Mouse (Mus musculus) kidney, embryonic 14.5 days (tissue): ENCODE results near the gene Ubxn6. TPM values are rescaled to one million over a fixed set of nuclear protein-coding genes. Genes with fewer than 3 reads are reported as not detected.
"Not testable (repeated sequence)": the region's sequence is repeated elsewhere in the genome, so short reads cannot be mapped to it uniquely, and the experiment has no call there.

Source experiments
- ATAC-seq: fragments of 200-750 bp; cut with Nextera tagmentation; 2 replicates; pipeline ENCODE4 v1.8.0; 2017; ENCODE audit warnings: moderate number of reproducible peaks, mild to moderate bottlenecking, moderate TSS enrichment, moderate library complexity; ENCODE audit not compliant: low FRiP score, low TSS enrichment
- H3K27ac ChIP-seq: fragments of 300-500 bp; sonication (generic); 2 replicates; pipeline ENCODE4 v1.5.1; 2014; ENCODE audit warnings: low read depth, mild to moderate bottlenecking, low read length, moderate library complexity, mixed read lengths
- H3K27me3 ChIP-seq: fragments of 300-500 bp; sonication (generic); 2 replicates; pipeline ENCODE4 v1.6.1; 2014; ENCODE audit warnings: mild to moderate bottlenecking, low read length; ENCODE audit not compliant: control insufficient read depth, insufficient read depth
- H3K36me3 ChIP-seq: fragments of 300-500 bp; sonication (generic); 2 replicates; pipeline ENCODE4 v1.6.1; 2014; ENCODE audit warnings: low read length, mixed read lengths; ENCODE audit not compliant: control insufficient read depth, insufficient read depth
- H3K4me1 ChIP-seq: fragments of 300-500 bp; sonication (generic); 2 replicates; pipeline ENCODE4 v1.6.1; 2014; ENCODE audit warnings: low read length, mixed read lengths; ENCODE audit not compliant: control insufficient read depth, insufficient read depth
- H3K4me2 ChIP-seq: fragments of 300-500 bp; sonication (generic); replicated peaks from 2 replicates; pipeline ENCODE4 v1.6.1; 2014; ENCODE audit warnings: low read depth, mild to moderate bottlenecking, low read length
- H3K4me3 ChIP-seq: fragments of 300-500 bp; sonication (generic); 2 replicates; pipeline ENCODE4 v1.5.1; 2014; ENCODE audit warnings: mild to moderate bottlenecking, low read length
- H3K9ac ChIP-seq: fragments of 300-500 bp; sonication (generic); 2 replicates; pipeline ENCODE4 v1.6.1; 2014; ENCODE audit warnings: low read depth, mild to moderate bottlenecking, low read length, moderate library complexity
- H3K9me3 ChIP-seq: fragments of 300-500 bp; sonication (generic); 2 replicates; pipeline ENCODE4 v1.6.1; 2016; ENCODE audit warnings: low read length; ENCODE audit not compliant: control insufficient read depth
- WGBS: fragments of 180-500 bp; shearing (Covaris S2); extraction: QIAGEN DNeasy Blood & Tissue Kit; methylation state at CpG from one replicate; pipeline ENCODE4 v1.1.7; 2014; 5-methylcytosine and 5-hydroxymethylcytosine counted together
- polyA plus RNA-seq: library from polyadenylated mRNA; unstranded; fragments of >200 nt; fragmentation: Nextera tagmentation; extraction: Ambion mirVana; gene quantifications from 2 replicates; pipeline ENCODE4 v1.2.1, GENCODE M21; 2014

Gene Ubxn6
- polyA plus RNA-seq, 1 experiment from 2014 or later, result 42.8 TPM

DNA sequence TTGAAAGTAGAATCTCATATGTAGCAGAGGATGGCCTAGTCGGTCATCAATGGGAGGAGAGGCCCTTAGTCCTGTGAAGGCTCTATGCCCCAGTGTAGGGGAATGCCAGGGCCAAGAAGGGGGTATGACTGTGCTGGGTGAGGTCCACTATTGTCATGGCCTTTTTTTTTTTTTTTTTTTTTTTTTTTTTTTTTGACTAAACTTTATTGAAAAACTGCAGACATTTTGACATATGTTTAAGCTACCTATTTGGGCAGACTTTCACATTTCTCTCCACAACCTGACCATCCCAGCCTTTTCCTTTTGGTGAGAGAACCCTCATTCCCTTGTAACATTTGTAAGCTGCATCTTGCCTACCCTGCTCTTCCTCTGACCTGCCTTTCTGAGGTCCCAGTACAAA is 17.5 kb upstream of the Ubxn6 start:
- no peak overlapping the region for H3K27ac ChIP-seq
- 60% methylated on average over 1 of the region's 1 CpGs for whole genome bisulfite sequencing

DNA sequence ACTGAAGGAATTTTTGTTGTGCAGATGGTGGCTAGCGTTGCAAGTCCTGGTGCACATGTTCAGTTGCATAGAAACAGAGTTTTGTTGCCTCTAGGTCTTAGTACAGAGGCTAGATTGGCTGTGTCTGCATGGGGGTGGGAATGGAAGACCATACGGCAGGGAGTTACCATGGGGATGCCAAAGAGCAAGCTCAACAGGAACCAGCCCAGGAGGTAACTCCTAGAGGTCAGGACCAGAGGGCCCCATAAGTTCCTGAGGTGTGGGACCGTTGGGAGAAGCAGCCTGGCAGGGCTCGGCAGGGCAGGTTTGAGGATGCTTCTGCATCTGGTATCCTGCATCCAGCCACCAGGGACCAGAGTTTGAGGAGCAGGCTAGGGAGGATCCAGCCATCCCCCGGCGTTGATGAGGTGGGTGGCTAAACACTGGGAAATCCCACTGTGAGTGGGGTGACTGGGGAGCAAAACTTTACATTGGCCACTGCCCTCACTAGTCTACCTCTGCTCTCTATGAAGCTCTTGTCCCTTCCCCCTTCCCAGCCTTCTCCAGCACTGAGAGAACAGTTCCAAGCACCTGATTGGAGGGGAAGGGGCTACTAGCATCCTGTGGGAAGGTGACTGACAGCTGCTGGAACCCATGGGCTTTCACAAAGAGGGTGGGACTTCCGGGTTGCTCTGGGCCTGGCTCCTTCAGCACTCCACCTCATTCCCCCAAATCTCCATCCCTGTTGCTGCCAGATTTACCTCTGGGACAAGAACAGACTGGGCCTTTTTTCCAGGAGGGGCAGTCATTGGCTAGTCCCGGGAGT is 6.2 kb upstream of the Ubxn6 start:
- Histone ChIP-seq H3K27ac (no peak overlapping the region), H3K4me1 (peaks cover 16% of the 10 kb centered on the region), H3K27me3 (no peaks in the 10 kb centered on the region), H3K4me2 (peak overlapping the region; percentile 97), H3K9ac (peak overlapping the region; percentile 85), H3K4me3 (peak overlapping the region; percentile 90), H3K9me3 (no peaks in the 10 kb centered on the region), H3K36me3 (peaks cover 21% of the 10 kb centered on the region; the same call in 1 of the 2 replicates)
- ATAC-seq, result peak; percentile 45
- WGBS, result 6% methylated on average over 8 of the region's 8 CpGs

More for the DNA sequence above, 17.5 kb upstream of the Ubxn6 start:
- no peak for ATAC-seq
- H3K9ac ChIP-seq, result no peak overlapping the region
- peaks cover 64% of the 10 kb centered on the region for H3K36me3 ChIP-seq
- no peaks in the 10 kb centered on the region for H3K9me3 ChIP-seq
- no peaks in the 10 kb centered on the region for H3K4me1 ChIP-seq
- H3K4me2 ChIP-seq, result no peak overlapping the region
- no peaks in the 10 kb centered on the region for H3K27me3 ChIP-seq
- H3K4me3 ChIP-seq, result no peak overlapping the region

DNA sequence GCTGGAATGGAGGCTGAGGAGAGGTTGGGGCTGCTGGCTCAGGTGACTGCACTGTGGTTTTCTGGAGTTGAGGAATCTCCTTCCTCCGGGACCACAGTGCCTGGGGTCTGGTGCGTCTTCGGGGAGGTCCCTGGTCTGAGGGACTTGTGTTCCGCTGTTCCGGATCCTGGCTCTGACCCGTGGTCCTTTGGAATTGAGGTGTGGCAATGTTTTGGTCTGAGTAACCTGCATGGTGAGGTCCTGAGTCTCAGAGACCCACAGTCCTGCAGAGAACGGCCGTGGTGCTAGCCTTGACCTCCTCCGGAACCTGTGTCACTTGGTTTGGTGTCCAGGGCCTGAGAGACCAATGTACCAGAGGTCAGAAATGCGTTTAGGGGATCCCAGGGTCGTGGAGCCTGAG is 5.1 kb upstream of the Ubxn6 start:
- Histone ChIP-seq H3K4me1 (peaks cover 20% of the 10 kb centered on the region), H3K36me3 (peaks cover 15% of the 10 kb centered on the region; the same call in 1 of the 2 replicates), H3K4me3 (peak overlapping the region; percentile 90), H3K9me3 (no peaks in the 10 kb centered on the region), H3K27ac (no peak overlapping the region), H3K9ac (peak overlapping the region; percentile 85), H3K4me2 (peak overlapping the region; percentile 97), H3K27me3 (no peaks in the 10 kb centered on the region)
- ATAC-seq, result no peak; the same call in 1 of the 2 replicates
- WGBS, result under 1% methylated on average over 10 of the region's 11 CpGs

DNA sequence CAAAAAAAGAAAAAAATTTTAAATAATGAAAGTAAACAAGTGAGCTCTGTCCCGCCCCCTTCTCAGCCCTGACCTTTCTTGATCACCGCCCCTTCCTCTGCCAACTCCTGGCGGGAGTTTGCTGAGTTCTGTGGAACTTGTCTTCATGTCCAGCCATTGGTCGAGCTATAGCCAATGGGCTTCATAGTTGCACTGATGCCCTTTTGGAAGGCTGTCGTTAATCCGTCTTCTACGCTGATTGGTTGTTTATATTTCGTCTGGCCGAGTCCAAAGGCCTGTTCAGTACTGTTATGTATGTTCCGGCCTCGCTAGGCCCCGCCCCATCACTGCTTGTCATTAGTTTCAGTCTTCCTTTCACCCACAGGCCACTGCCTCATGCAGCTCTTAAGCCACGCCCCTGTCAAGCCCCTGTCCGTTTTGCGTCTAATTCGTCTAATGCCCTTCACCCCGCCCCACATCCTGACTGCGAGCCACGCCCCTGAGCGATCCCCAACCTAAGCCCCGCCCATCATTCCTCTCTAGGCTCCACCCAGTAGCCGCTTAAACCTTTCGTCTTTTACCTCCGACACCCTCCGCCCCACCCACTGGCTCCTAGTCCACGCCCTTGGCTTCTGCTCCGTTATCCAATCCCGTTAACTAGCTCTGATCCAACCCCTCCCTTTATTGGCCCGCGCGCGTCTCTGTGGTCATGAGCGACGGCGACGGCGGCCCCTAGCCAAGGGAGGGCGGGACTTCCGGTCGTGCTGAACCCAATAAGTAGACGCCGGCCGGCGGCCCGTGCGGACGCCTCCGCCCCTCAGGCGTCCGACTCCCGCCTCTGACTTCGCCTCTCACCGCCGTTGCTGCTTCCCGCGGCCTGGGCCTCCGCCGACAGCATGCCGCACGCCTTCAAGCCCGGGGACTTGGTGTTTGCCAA is 4.3 kb upstream of the Ubxn6 start, which contains the start of gene Hdgfl2:
Hdgfl2 (plus strand) TSS at position 755 of the 916 bp plus-strand sequence.
- under 1% methylated on average over 61 of the region's 61 CpGs for WGBS
- ATAC-seq, result peak; percentile 93

DNA sequence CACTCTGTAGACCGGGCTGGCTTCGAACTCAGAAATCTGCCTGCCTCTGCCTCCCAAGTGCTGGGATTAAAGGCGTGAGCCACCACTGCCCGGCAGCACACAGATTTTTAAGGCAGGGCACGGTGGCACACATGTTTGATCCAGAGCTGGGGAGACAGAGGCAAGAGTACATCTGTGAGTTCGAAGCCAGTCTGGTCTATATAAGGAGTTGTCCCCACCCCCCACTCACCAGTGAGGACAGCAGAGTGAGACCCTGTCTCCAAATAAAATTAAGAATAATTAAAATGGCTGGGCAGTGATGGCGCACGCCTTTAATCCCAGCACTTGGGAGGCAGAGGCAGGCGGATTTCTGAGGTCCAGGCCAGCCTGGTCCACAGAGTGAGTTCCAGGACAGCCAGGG is 3.5 kb upstream of the Ubxn6 start:
- H3K36me3 ChIP-seq, H3K27me3 ChIP-seq, ATAC-seq, H3K9me3 ChIP-seq, H3K9ac ChIP-seq, H3K27ac ChIP-seq: not testable (repeated sequence)
- H3K4me3 ChIP-seq, result peak overlapping the region; percentile 14; the same call in 1 of the 2 replicates
- H3K4me2 ChIP-seq, result peak overlapping the region; percentile 31
- peaks cover 26% of the 10 kb centered on the region for H3K4me1 ChIP-seq
- 67% methylated on average over 9 of the region's 9 CpGs for WGBS

More for the DNA sequence above, 4.3 kb upstream of the Ubxn6 start, which contains the start of gene Hdgfl2:
- Histone ChIP-seq H3K4me3 (peak within 1 kb of the TSS; percentile 90), H3K4me1 (peaks cover 22% of the 10 kb centered on the region), H3K9me3 (no peaks in the 10 kb centered on the region), H3K9ac (peak within 1 kb of the TSS; percentile 85), H3K27ac (no peak within 1 kb of the TSS), H3K36me3 (peaks cover 10% of the 10 kb centered on the region; the same call in 1 of the 2 replicates), H3K4me2 (peak within 1 kb of the TSS; percentile 97), H3K27me3 (no peaks in the 10 kb centered on the region)

DNA sequence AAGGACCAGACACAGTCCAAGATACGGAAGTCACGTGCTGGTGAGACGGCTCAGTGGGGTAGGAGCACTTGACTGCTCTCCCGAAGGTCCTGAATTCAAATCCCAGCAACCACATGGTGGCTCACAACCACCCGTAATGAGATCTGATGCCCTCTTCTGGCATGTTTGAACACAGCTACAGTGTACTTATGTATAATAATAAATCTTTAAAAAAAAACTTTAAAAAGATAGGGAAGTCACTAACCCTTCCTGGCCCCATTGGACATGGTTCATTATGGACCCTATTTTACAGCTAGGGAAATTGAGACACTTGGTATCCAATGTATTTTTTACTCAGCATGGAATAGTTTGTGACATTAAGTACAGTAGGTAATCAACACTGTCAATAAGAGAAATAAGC is 2.7 kb upstream of the Ubxn6 start:
- H3K9me3 ChIP-seq, result no peaks in the 10 kb centered on the region
- H3K4me1 ChIP-seq, result peaks cover 26% of the 10 kb centered on the region
- H3K27me3 ChIP-seq, result no peaks in the 10 kb centered on the region
- H3K4me2 ChIP-seq, result no peak overlapping the region
- WGBS, result 94% methylated on average over 5 of the region's 5 CpGs
- no peak overlapping the region for H3K4me3 ChIP-seq
- H3K27ac ChIP-seq, result no peak overlapping the region
- H3K9ac ChIP-seq, result no peak overlapping the region
- H3K36me3 ChIP-seq, result peaks cover 7% of the 10 kb centered on the region
- ATAC-seq, result no peak

DNA sequence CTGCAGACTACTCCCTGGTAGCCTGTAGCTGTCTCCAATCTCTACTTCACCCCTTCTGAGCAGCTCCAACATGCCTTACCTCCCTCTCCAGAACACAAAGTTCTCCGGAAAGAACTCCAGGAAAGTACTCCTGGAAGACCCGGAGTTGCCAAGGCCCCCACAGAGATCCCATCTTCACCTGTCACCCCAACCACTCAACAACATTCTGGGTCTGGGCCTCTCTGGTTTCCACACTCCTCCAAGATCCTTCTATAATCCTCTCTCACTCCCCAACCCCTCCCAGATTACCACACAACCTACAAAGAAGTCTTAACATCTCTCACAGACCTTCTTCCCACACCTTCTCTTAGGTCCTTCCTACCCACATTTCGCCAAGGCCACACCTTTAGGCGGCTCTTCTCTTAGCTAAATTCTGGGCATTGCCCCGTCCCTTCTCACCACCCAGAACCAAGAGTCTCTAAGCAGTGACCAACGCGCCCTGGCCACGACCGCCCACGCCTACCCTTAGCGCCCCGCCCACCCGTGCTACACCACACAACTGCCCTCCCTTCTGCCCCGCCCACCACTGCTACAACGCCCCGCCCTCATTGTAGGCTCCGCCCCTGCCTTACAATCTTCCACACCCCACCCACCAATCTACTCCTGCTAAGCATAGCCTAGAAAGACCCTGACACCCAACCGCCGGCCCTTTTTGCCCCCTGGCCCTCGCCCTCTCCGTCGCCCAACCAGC is 566 bp downstream of the Ubxn6 start:
- peak overlapping the region; percentile 59 for H3K4me2 ChIP-seq

DNA sequence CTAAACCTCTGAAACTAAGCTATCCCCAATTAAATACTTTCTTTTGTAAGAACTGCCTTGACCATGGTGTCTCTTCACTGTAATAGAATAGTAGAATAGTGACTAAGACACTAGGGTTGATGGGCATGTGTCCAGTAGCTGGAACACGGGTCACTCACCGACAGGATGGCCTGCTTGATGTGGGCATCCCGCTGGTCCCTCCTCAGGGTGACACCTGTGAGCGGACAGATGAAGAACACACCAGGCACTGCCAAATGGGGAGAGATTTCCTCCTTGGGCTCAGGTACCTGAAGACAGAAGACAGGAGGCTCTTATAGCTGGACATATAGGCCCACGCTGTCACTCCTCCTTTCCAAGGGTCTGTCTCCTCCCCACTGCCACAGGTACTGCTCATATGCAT is 2.6 kb downstream of the Ubxn6 start:
- H3K36me3 ChIP-seq, result peaks cover 57% of the 10 kb centered on the region
- no peaks in the 10 kb centered on the region for H3K27me3 ChIP-seq
- no peak overlapping the region for H3K9ac ChIP-seq
- no peak for ATAC-seq
- 86% methylated on average over 5 of the region's 5 CpGs for WGBS
- H3K27ac ChIP-seq, result no peak overlapping the region
- no peak overlapping the region for H3K4me2 ChIP-seq
- peaks cover 10% of the 10 kb centered on the region for H3K4me1 ChIP-seq
- H3K9me3 ChIP-seq, result no peaks in the 10 kb centered on the region
- H3K4me3 ChIP-seq, result no peak overlapping the region

More for the DNA sequence above, 566 bp downstream of the Ubxn6 start:
- Histone ChIP-seq H3K9ac (peak overlapping the region; percentile 74), H3K4me1 (peaks cover 10% of the 10 kb centered on the region), H3K27me3 (no peaks in the 10 kb centered on the region), H3K36me3 (peaks cover 36% of the 10 kb centered on the region), H3K4me3 (peak overlapping the region; percentile 80), H3K27ac (peak overlapping the region; percentile 98), H3K9me3 (no peaks in the 10 kb centered on the region)
- ATAC-seq, result peak; percentile 29
- WGBS, result 7% methylated on average over 22 of the region's 22 CpGs
